Mouse (Mus musculus) embryonic facial prominence, embryonic 13.5 days (tissue): Measurements from ENCODE around the gene Dmbx1. TPM values are rescaled to one million over a fixed set of nuclear protein-coding genes. Genes with fewer than 3 reads are reported as not detected.
A peak's percentile ranks its signal among the peaks of the same experiment; 100 is the strongest.

ENCODE experiments used
- ATAC-seq: fragments of 200-750 bp; cut with Nextera tagmentation; 2 replicates; pipeline ENCODE4 v1.8.0; 2017; ENCODE audit warnings: low read depth; ENCODE audit not compliant: insufficient number of reproducible peaks, insufficient read depth, low FRiP score, low TSS enrichment
- H3K27ac ChIP-seq: fragments of 300-500 bp; sonication (generic); 2 replicates; pipeline ENCODE4 v1.5.1; 2015; ENCODE audit warnings: moderate library complexity, mild to moderate bottlenecking, inconsistent platforms
- H3K27me3 ChIP-seq: fragments of 300-500 bp; sonication (generic); 2 replicates; pipeline ENCODE4 v1.6.1; 2015; ENCODE audit warnings: mild to moderate bottlenecking, inconsistent platforms
- H3K36me3 ChIP-seq: fragments of 300-500 bp; sonication (generic); 2 replicates; pipeline ENCODE4 v1.6.1; 2015; ENCODE audit warnings: mild to moderate bottlenecking, inconsistent platforms
- H3K4me1 ChIP-seq: fragments of 300-500 bp; sonication (generic); 2 replicates; pipeline ENCODE4 v1.6.1; 2015; ENCODE audit warnings: inconsistent platforms
- H3K4me2 ChIP-seq: fragments of 300-500 bp; sonication (generic); 2 replicates; pipeline ENCODE4 v1.6.1; 2015; ENCODE audit warnings: moderate library complexity, mild to moderate bottlenecking, inconsistent platforms
- H3K4me3 ChIP-seq: fragments of 300-500 bp; sonication (generic); 2 replicates; pipeline ENCODE4 v1.5.1; 2015; ENCODE audit warnings: mild to moderate bottlenecking, inconsistent platforms
- H3K9ac ChIP-seq: fragments of 300-500 bp; sonication (generic); 2 replicates; pipeline ENCODE4 v1.6.1; 2015; ENCODE audit warnings: mild to moderate bottlenecking, inconsistent platforms
- H3K9me3 ChIP-seq: fragments of 300-500 bp; sonication (generic); 2 replicates; pipeline ENCODE4 v1.6.1; 2016; ENCODE audit warnings: inconsistent platforms
- WGBS: fragments of 180-500 bp; shearing (Covaris S2); methylation state at CpG from one replicate; pipeline ENCODE4 v1.1.7; 2015; ENCODE audit warnings: mixed read lengths; 5-methylcytosine and 5-hydroxymethylcytosine counted together
- polyA plus RNA-seq: library from polyadenylated mRNA; unstranded; fragments of >200 nt; fragmentation: Nextera tagmentation; extraction: Ambion mirVana; gene quantifications from 2 replicates; pipeline ENCODE4 v1.2.1, GENCODE M21; 2015

The Dmbx1 gene
- polyA plus RNA-seq, 1 experiment from 2014 or later = 2.4 TPM

GRCm38 (mm10) chr4:115963751-115964150, 24.0 kb upstream of the Dmbx1 start:
- H3K4me2 ChIP-seq = 0 out of 2 replicates have a peak overlapping the region, but pooled peaks have one; percentile 93
- no peaks in the 10 kb centered on the region for H3K9me3 ChIP-seq
- peaks cover 24% of the 10 kb centered on the region for H3K4me1 ChIP-seq
- WGBS = 4% methylated on average over 6 of the region's 6 CpGs
- no peak for ATAC-seq
- peaks cover 99% of the 10 kb centered on the region for H3K27me3 ChIP-seq
- no peak overlapping the region for H3K4me3 ChIP-seq
- no peak overlapping the region for H3K27ac ChIP-seq
- H3K9ac ChIP-seq = no peak overlapping the region
- H3K36me3 ChIP-seq = no peaks in the 10 kb centered on the region

GRCm38 (mm10) chr4:115962671-115963412, 23.1 kb upstream of the Dmbx1 start:
- ATAC-seq = 0 out of 2 replicates have a peak, but pooled peaks have one; percentile 28
- Histone ChIP-seq H3K27me3 (peaks cover 99% of the 10 kb centered on the region), H3K36me3 (no peaks in the 10 kb centered on the region), H3K4me3 (peak overlapping the region; percentile 58), H3K9ac (peak overlapping the region; percentile 71), H3K4me2 (peak overlapping the region; percentile 93), H3K9me3 (no peaks in the 10 kb centered on the region), H3K4me1 (peaks cover 24% of the 10 kb centered on the region), H3K27ac (no peak overlapping the region)
- WGBS = under 1% methylated on average over 79 of the region's 79 CpGs

GRCm38 (mm10) chr4:115961991-115962390, 22.3 kb upstream of the Dmbx1 start:
- Histone ChIP-seq H3K9ac (no peak overlapping the region), H3K4me3 (peak overlapping the region; percentile 58; the same call in 1 of the 2 replicates), H3K4me1 (peaks cover 24% of the 10 kb centered on the region), H3K27me3 (peaks cover 99% of the 10 kb centered on the region), H3K27ac (no peak overlapping the region), H3K36me3 (no peaks in the 10 kb centered on the region), H3K4me2 (peak overlapping the region; percentile 93; the same call in 1 of the 2 replicates), H3K9me3 (no peaks in the 10 kb centered on the region)
- 8% methylated on average over 7 of the region's 7 CpGs for WGBS
- ATAC-seq = no peak

- no peak overlapping the region for H3K4me2 ChIP-seq
- peaks cover 99% of the 10 kb centered on the region for H3K27me3 ChIP-seq
- no peak overlapping the region for H3K27ac ChIP-seq
- ATAC-seq = no peak
- H3K9ac ChIP-seq = no peak overlapping the region
- no peak overlapping the region for H3K4me3 ChIP-seq
- H3K9me3 ChIP-seq = no peaks in the 10 kb centered on the region
- no peaks in the 10 kb centered on the region for H3K36me3 ChIP-seq
- peaks cover 22% of the 10 kb centered on the region for H3K4me1 ChIP-seq
Measured at GRCm38 (mm10) chr4:115959546-115959945, 19.8 kb upstream of the Dmbx1 start.

- Histone ChIP-seq H3K27ac (no peak overlapping the region), H3K9me3 (no peaks in the 10 kb centered on the region), H3K4me3 (no peak overlapping the region), H3K27me3 (peaks cover 99% of the 10 kb centered on the region), H3K9ac (no peak overlapping the region), H3K4me1 (peaks cover 3% of the 10 kb centered on the region; the same call in 1 of the 2 replicates), H3K4me2 (no peak overlapping the region), H3K36me3 (no peaks in the 10 kb centered on the region)
- 5% methylated on average over 3 of the region's 3 CpGs for WGBS
- ATAC-seq = no peak
Measured at GRCm38 (mm10) chr4:115955494-115955775, 15.7 kb upstream of the Dmbx1 start.

- Histone ChIP-seq H3K4me2 (peak overlapping the region; percentile 23; the same call in 1 of the 2 replicates), H3K36me3 (no peaks in the 10 kb centered on the region), H3K9me3 (no peaks in the 10 kb centered on the region), H3K9ac (no peak overlapping the region), H3K4me1 (peaks cover 3% of the 10 kb centered on the region; the same call in 1 of the 2 replicates), H3K27ac (no peak overlapping the region), H3K4me3 (no peak overlapping the region), H3K27me3 (peaks cover 99% of the 10 kb centered on the region)
- ATAC-seq = no peak
- WGBS = 4% methylated on average over 19 of the region's 19 CpGs
Measured at GRCm38 (mm10) chr4:115954656-115955493, 15.1 kb upstream of the Dmbx1 start.

GRCm38 (mm10) chr4:115953559-115953958, 13.8 kb upstream of the Dmbx1 start:
- H3K4me3 ChIP-seq = no peak overlapping the region
- H3K36me3 ChIP-seq = no peaks in the 10 kb centered on the region
- H3K4me2 ChIP-seq = no peak overlapping the region
- 31% methylated on average over 4 of the region's 5 CpGs for WGBS
- H3K27me3 ChIP-seq = peaks cover 100% of the 10 kb centered on the region
- no peak overlapping the region for H3K27ac ChIP-seq
- H3K4me1 ChIP-seq = peaks cover 3% of the 10 kb centered on the region; the same call in 1 of the 2 replicates
- H3K9ac ChIP-seq = no peak overlapping the region
- ATAC-seq = no peak
- no peaks in the 10 kb centered on the region for H3K9me3 ChIP-seq

- no peaks in the 10 kb centered on the region for H3K9me3 ChIP-seq
- H3K4me3 ChIP-seq = no peak overlapping the region
- peaks cover 3% of the 10 kb centered on the region; the same call in 1 of the 2 replicates for H3K4me1 ChIP-seq
- no peak overlapping the region for H3K9ac ChIP-seq
- no peak overlapping the region for H3K27ac ChIP-seq
- 11% methylated on average over 6 of the region's 6 CpGs for WGBS
- peaks cover 100% of the 10 kb centered on the region for H3K27me3 ChIP-seq
- H3K4me2 ChIP-seq = no peak overlapping the region
- no peak for ATAC-seq
- H3K36me3 ChIP-seq = no peaks in the 10 kb centered on the region
Measured at GRCm38 (mm10) chr4:115952758-115953157, 13.0 kb upstream of the Dmbx1 start.

- Histone ChIP-seq H3K4me2 (peak overlapping the region; percentile 54), H3K9me3 (no peaks in the 10 kb centered on the region), H3K27ac (no peak overlapping the region), H3K36me3 (no peaks in the 10 kb centered on the region), H3K4me3 (peak overlapping the region; percentile 27), H3K9ac (no peak overlapping the region), H3K4me1 (peaks cover 19% of the 10 kb centered on the region), H3K27me3 (peaks cover 99% of the 10 kb centered on the region)
- ATAC-seq = no peak
- WGBS = under 1% methylated on average over 38 of the region's 41 CpGs
Measured at GRCm38 (mm10) chr4:115943669-115944314, 4.1 kb upstream of the Dmbx1 start.

GRCm38 (mm10) chr4:115941242-115941820, 1.6 kb upstream of the Dmbx1 start:
- Histone ChIP-seq H3K27me3 (peaks cover 99% of the 10 kb centered on the region), H3K9ac (no peak overlapping the region), H3K27ac (no peak overlapping the region), H3K4me1 (peaks cover 40% of the 10 kb centered on the region), H3K4me3 (no peak overlapping the region), H3K36me3 (no peaks in the 10 kb centered on the region), H3K9me3 (no peaks in the 10 kb centered on the region), H3K4me2 (no peak overlapping the region)
- no peak for ATAC-seq
- WGBS = 2% methylated on average over 9 of the region's 9 CpGs

- 6% methylated on average over 3 of the region's 3 CpGs for WGBS
- H3K9me3 ChIP-seq = no peaks in the 10 kb centered on the region
- H3K4me3 ChIP-seq = no peak overlapping the region
- no peak overlapping the region for H3K27ac ChIP-seq
- peaks cover 47% of the 10 kb centered on the region for H3K4me1 ChIP-seq
- no peak for ATAC-seq
- H3K9ac ChIP-seq = no peak overlapping the region
- peaks cover 99% of the 10 kb centered on the region for H3K27me3 ChIP-seq
- H3K4me2 ChIP-seq = no peak overlapping the region
- no peaks in the 10 kb centered on the region for H3K36me3 ChIP-seq
Measured at GRCm38 (mm10) chr4:115940681-115941080, 955 bp upstream of the Dmbx1 start.
